Mouse (Mus musculus): Measurements from ENCODE around the gene Lhb. TPM values are rescaled to one million over a fixed set of nuclear protein-coding genes. Genes with fewer than 3 reads are reported as not detected.

The Lhb gene
- total RNA-seq, 4 experiments from 2014 or later: not detected

Small RNA genes lying within 50 kb of the gene (microRNA-seq; reads per million reads assigned to microRNA genes)
- not detected for gene Gm22133

Other genes with a start within 250 kb of the Lhb start
- not detected for gene Gfy, start 241.3 kb upstream of the Lhb start, total RNA-seq (2022)
- gene Pth2, start 239.8 kb upstream of the Lhb start, total RNA-seq (2022): not detected
- gene Ccdc155, start 215.9 kb upstream of the Lhb start, total RNA-seq (2022): not detected
- not detected for gene Dkkl1, start 208.7 kb upstream of the Lhb start, total RNA-seq (2022)
- gene Tead2, start 205.1 kb upstream of the Lhb start, total RNA-seq (2022): 10 to 100 TPM in 1 of 4 experiments, 1 to 10 TPM in 3; 6.2 to 10.4 (median 8.0) TPM
- gene Cd37, start 181.7 kb upstream of the Lhb start, total RNA-seq (2022): 1 to 10 TPM; 2.1 to 5.8 (median 3.0) TPM
- gene Slc6a16, start 179.7 kb upstream of the Lhb start, total RNA-seq (2022): not detected
- gene Slc6a21, start 143.3 kb upstream of the Lhb start, total RNA-seq (2022): not detected
- 10 to 100 TPM; 23.8 to 36.3 (median 25.4) TPM for gene Trpm4, start 87.0 kb upstream of the Lhb start, total RNA-seq (2022)
- 1,000 to 10,000 TPM; 1,032 to 1,216 (median 1,081) TPM for gene Hrc, start 85.5 kb upstream of the Lhb start, total RNA-seq (2022)
- under 1 TPM; 0.11 to 0.33 (median 0.20) TPM for gene Ppfia3, start 53.8 kb upstream of the Lhb start, total RNA-seq (2022)
- gene Lin7b, start 50.2 kb upstream of the Lhb start, total RNA-seq (2022): 1 to 10 TPM; 1.0 to 1.5 (median 1.3) TPM
- gene Snrnp70, start 25.1 kb upstream of the Lhb start, total RNA-seq (2022): 100 to 1,000 TPM in 1 of 4 experiments, 10 to 100 TPM in 3; 68.3 to 107 (median 86.7) TPM
- 1 to 10 TPM; 5.5 to 8.0 (median 6.9) TPM for gene Kcna7, start 15.2 kb upstream of the Lhb start, total RNA-seq (2022)
- gene Ntf5, start 7.1 kb upstream of the Lhb start, total RNA-seq (2022): under 1 TPM; 0.30 to 0.50 (median 0.36) TPM
- gene Gys1, start 14.0 kb downstream of the Lhb start, total RNA-seq (2022): 100 to 1,000 TPM; 106 to 122 (median 112) TPM
- 10 to 100 TPM; 23.1 to 31.5 (median 26.8) TPM for gene Ruvbl2, start 17.3 kb downstream of the Lhb start, total RNA-seq (2022)
- gene Ftl1, start 39.1 kb downstream of the Lhb start, total RNA-seq (2022): 100 to 1,000 TPM; 164 to 329 (median 254) TPM
- 10 to 100 TPM; 24.3 to 26.9 (median 26.2) TPM for gene Bax, start 46.1 kb downstream of the Lhb start, total RNA-seq (2022)
- gene Tulp2, start 61.1 kb downstream of the Lhb start, total RNA-seq (2022): not detected
- gene Gm45808, start 66.0 kb downstream of the Lhb start, total RNA-seq (2022): 1 to 10 TPM; 3.8 to 8.5 (median 7.6) TPM
- 10 to 100 TPM; 10.2 to 12.8 (median 11.5) TPM for gene Dhdh, start 68.0 kb downstream of the Lhb start, total RNA-seq (2022)
- 100 to 1,000 TPM; 130 to 149 (median 139) TPM for gene Nucb1, start 89.6 kb downstream of the Lhb start, total RNA-seq (2022)
- gene Ppp1r15a, start 105.4 kb downstream of the Lhb start, total RNA-seq (2022): 10 to 100 TPM; 21.9 to 31.6 (median 28.0) TPM
- gene Plekha4, start 105.5 kb downstream of the Lhb start, total RNA-seq (2022): 1 to 10 TPM; 2.6 to 4.2 (median 3.0) TPM
- 1 to 10 TPM in 3 of 4 experiments, under 1 TPM in 1; 0.40 to 2.0 (median 1.1) TPM for gene Hsd17b14, start 134.1 kb downstream of the Lhb start, total RNA-seq (2022)
- gene Bcat2, start 149.3 kb downstream of the Lhb start, total RNA-seq (2022): 100 to 1,000 TPM; 295 to 316 (median 308) TPM
- gene Fgf21, start 194.7 kb downstream of the Lhb start, total RNA-seq (2022): not detected
- gene Fut1, start 196.5 kb downstream of the Lhb start, total RNA-seq (2022): not detected
- gene Izumo1, start 201.0 kb downstream of the Lhb start, total RNA-seq (2022): under 1 TPM; 0.20 to 0.53 (median 0.35) TPM
- gene Rasip1, start 206.7 kb downstream of the Lhb start, total RNA-seq (2022): 10 to 100 TPM; 17.8 to 27.2 (median 26.2) TPM
- 1 to 10 TPM; 2.0 to 5.9 (median 5.1) TPM for gene Mamstr, start 219.2 kb downstream of the Lhb start, total RNA-seq (2022)
- gene Fut2, start 245.6 kb downstream of the Lhb start, total RNA-seq (2022): 1 to 10 TPM in 1 of 4 experiments, under 1 TPM in 3; 0.19 to 1.5 (median 0.58) TPM

All from heart, adult 8-10 months (tissue).